Mouse (Mus musculus): ENCODE measurements around the gene Slc19a1.

Gene Slc19a1

GRCm38 (mm10) chr10:77033323-77034025 is 1.4 kb downstream of the Slc19a1 start:
- DNase-seq: peak; percentile 73

GRCm38 (mm10) chr10:77035487-77035886 is 3.4 kb downstream of the Slc19a1 start:
- DNase-seq: no peak

GRCm38 (mm10) chr10:77038579-77039174 is 6.6 kb downstream of the Slc19a1 start:
- no peak for DNase-seq

GRCm38 (mm10) chr10:77048196-77048595 is 16.2 kb downstream of the Slc19a1 start:
- peak; percentile 62 for DNase-seq

- DNase-seq: no peak
Observed at GRCm38 (mm10) chr10:77048606-77049005, 16.6 kb downstream of the Slc19a1 start.

GRCm38 (mm10) chr10:77056768-77057167 is 24.7 kb downstream of the Slc19a1 start:
- no peak for DNase-seq

- DNase-seq: no peak
Observed at GRCm38 (mm10) chr10:77061426-77061825, 29.4 kb downstream of the Slc19a1 start.

GRCm38 (mm10) chr10:77062393-77063010 is 30.5 kb downstream of the Slc19a1 start:
- DNase-seq: peak; percentile 39

GRCm38 (mm10) chr10:77064239-77064638 is 32.2 kb downstream of the Slc19a1 start:
- DNase-seq: no peak

GRCm38 (mm10) chr10:77064659-77065058 is 32.6 kb downstream of the Slc19a1 start:
- DNase-seq: no peak

GRCm38 (mm10) chr10:77068469-77068868 is 36.4 kb downstream of the Slc19a1 start:
- DNase-seq: no peak

- peak; percentile 62 for DNase-seq
Observed at GRCm38 (mm10) chr10:77070072-77070471, 38.0 kb downstream of the Slc19a1 start.

- DNase-seq: no peak
Observed at GRCm38 (mm10) chr10:77074276-77074974, 42.4 kb downstream of the Slc19a1 start.

GRCm38 (mm10) chr10:77078456-77078855 is 46.4 kb downstream of the Slc19a1 start:
- no peak for DNase-seq

- DNase-seq: peak; percentile 81
Observed at GRCm38 (mm10) chr10:77078961-77079360, 46.9 kb downstream of the Slc19a1 start.

- DNase-seq: peak; percentile 78
Observed at GRCm38 (mm10) chr10:77082453-77082852, 50.4 kb downstream of the Slc19a1 start.

- DNase-seq: no peak
Observed at GRCm38 (mm10) chr10:77082921-77083320, 50.9 kb downstream of the Slc19a1 start.

GRCm38 (mm10) chr10:77084568-77084967 is 52.5 kb downstream of the Slc19a1 start:
- DNase-seq: no peak

GRCm38 (mm10) chr10:77089336-77089735 is 57.3 kb downstream of the Slc19a1 start:
- no peak for DNase-seq

- DNase-seq: no peak
Observed at GRCm38 (mm10) chr10:77090063-77090462, 58.0 kb downstream of the Slc19a1 start.

GRCm38 (mm10) chr10:77091538-77092097 is 59.6 kb downstream of the Slc19a1 start:
- DNase-seq: no peak

GRCm38 (mm10) chr10:77093817-77094216 is 61.8 kb downstream of the Slc19a1 start:
- no peak for DNase-seq

- no peak for DNase-seq
Observed at GRCm38 (mm10) chr10:77095666-77096065, 63.6 kb downstream of the Slc19a1 start.

Measured in kidney, adult 11 months (tissue).